Mouse (Mus musculus) ovary, postnatal 14 days (tissue): ENCODE data around the gene Il5.
A peak's percentile ranks its signal among the peaks of the same experiment; 100 is the strongest.
"Not testable (repeated sequence)": the region's sequence is repeated elsewhere in the genome, so short reads cannot be mapped to it uniquely, and the experiment has no call there.

Experiments used
- DNase-seq: peaks from one replicate; pipeline ENCODE4 v3.0.0; 2022; ENCODE audit warnings: low spot score

Gene Il5

GRCm38 (mm10) chr11:53745260-53745659 is 24.7 kb downstream of the Il5 start:
- no peak for DNase-seq

GRCm38 (mm10) chr11:53747985-53748384 is 27.4 kb downstream of the Il5 start:
- no peak for DNase-seq

GRCm38 (mm10) chr11:53748614-53749013 is 28.0 kb downstream of the Il5 start:
- DNase-seq: no peak

GRCm38 (mm10) chr11:53749306-53749705 is 28.7 kb downstream of the Il5 start:
- no peak for DNase-seq

- no peak for DNase-seq
Observed at GRCm38 (mm10) chr11:53749716-53750352, 29.2 kb downstream of the Il5 start.

- DNase-seq: no peak
Observed at GRCm38 (mm10) chr11:53755011-53755595, 34.5 kb downstream of the Il5 start.

GRCm38 (mm10) chr11:53757612-53758011 is 37.0 kb downstream of the Il5 start:
- DNase-seq: no peak

- not testable (repeated sequence) for DNase-seq
Observed at GRCm38 (mm10) chr11:53758033-53758432, 37.4 kb downstream of the Il5 start.

GRCm38 (mm10) chr11:53758791-53759351 is 38.3 kb downstream of the Il5 start:
- DNase-seq: no peak

- DNase-seq: no peak
Observed at GRCm38 (mm10) chr11:53759545-53760406, 39.2 kb downstream of the Il5 start.

- no peak for DNase-seq
Observed at GRCm38 (mm10) chr11:53761284-53761683, 40.7 kb downstream of the Il5 start.

- DNase-seq: peak; percentile 76
Observed at GRCm38 (mm10) chr11:53761822-53762221, 41.2 kb downstream of the Il5 start.

- no peak for DNase-seq
Observed at GRCm38 (mm10) chr11:53762426-53762825, 41.8 kb downstream of the Il5 start.

GRCm38 (mm10) chr11:53762827-53763495 is 42.4 kb downstream of the Il5 start:
- peak; percentile 86 for DNase-seq

- DNase-seq: peak; percentile 83
Observed at GRCm38 (mm10) chr11:53763496-53764140, 43.0 kb downstream of the Il5 start.

GRCm38 (mm10) chr11:53764581-53764980 is 44.0 kb downstream of the Il5 start:
- no peak for DNase-seq

GRCm38 (mm10) chr11:53768422-53769184 is 48.0 kb downstream of the Il5 start:
- DNase-seq: no peak

GRCm38 (mm10) chr11:53769185-53769576 is 48.6 kb downstream of the Il5 start:
- no peak for DNase-seq

GRCm38 (mm10) chr11:53769760-53770124 is 49.1 kb downstream of the Il5 start, which contains the start of gene Irf1:
Gene Irf1 (plus strand): TSS chr11:53770014.
- DNase-seq: peak; percentile 89

- peak; percentile 68 for DNase-seq
Observed at GRCm38 (mm10) chr11:53770125-53770791, 49.7 kb downstream of the Il5 start.
